Mouse (Mus musculus): ENCODE measurements around the gene Foxn2. TPM values are rescaled to one million over a fixed set of nuclear protein-coding genes. Genes with fewer than 3 reads are reported as not detected.
"Not testable (repeated sequence)": the region's sequence is repeated elsewhere in the genome, so short reads cannot be mapped to it uniquely, and the experiment has no call there.

Foxn2 gene
- polyA plus RNA-seq, 1 experiment from 2014 or later = 10.3 TPM

DNA sequence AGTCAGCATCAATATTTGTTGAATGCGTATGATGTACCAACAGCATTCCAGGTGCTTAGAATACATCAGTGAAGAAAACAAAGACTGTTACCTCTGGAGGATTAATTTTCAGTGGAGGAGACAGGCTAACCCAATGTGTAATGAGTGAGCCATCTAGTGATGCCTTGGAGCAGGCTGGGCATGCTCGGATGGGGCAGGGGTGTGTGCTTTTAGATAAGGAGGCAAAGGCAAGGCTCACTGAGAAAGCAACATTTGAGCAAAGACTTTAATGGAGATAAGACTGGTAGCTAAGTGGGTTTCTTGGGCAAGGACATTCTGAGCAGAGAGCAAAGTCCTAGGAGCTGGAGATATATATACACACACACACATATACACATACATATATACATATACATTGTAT, 9.8 kb upstream of the Foxn2 start:
- no peak overlapping the region for H3K4me3 ChIP-seq
- WGBS = 91% methylated on average over 2 of the region's 2 CpGs
- no peaks in the 10 kb centered on the region for H3K27me3 ChIP-seq (ENCODE audit: insufficient read depth, poor library complexity, severe bottlenecking)
- no peak for DNase-seq (ENCODE audit: low spot score)
- no peaks in the 10 kb centered on the region for H3K4me1 ChIP-seq (replicated peaks)
- H3K27ac ChIP-seq = no peak overlapping the region
- H3K9me3 ChIP-seq = no peaks in the 10 kb centered on the region
- no peaks in the 10 kb centered on the region for H3K36me3 ChIP-seq

DNA sequence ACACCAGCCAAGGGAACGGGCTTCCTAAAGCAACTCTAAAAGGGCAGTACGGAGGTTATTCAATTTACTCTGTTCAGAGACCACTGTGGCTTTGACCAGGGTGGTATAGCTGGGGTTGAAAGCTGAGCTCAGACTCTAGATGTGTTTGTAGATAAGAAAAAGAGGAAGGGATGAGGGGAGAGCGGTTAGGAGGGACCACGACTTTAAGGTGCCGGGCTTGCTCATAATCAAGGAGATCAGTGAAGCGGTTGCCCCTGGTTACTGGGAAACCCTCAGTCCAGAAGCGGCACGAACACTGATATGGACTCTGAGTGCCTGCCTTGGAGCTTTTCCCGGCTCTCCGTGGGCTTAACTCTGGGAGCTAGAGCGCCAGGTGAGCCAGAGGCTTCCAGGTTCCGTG, 9.0 kb upstream of the Foxn2 start:
- H3K27ac ChIP-seq = no peak overlapping the region
- H3K36me3 ChIP-seq = no peaks in the 10 kb centered on the region
- no peak for DNase-seq (ENCODE audit: low spot score)
- WGBS = 92% methylated on average over 12 of the region's 12 CpGs
- H3K27me3 ChIP-seq (ENCODE audit: insufficient read depth, poor library complexity, severe bottlenecking) = no peaks in the 10 kb centered on the region
- no peak overlapping the region for H3K4me3 ChIP-seq
- no peaks in the 10 kb centered on the region for H3K4me1 ChIP-seq (replicated peaks)
- H3K9me3 ChIP-seq = no peaks in the 10 kb centered on the region

DNA sequence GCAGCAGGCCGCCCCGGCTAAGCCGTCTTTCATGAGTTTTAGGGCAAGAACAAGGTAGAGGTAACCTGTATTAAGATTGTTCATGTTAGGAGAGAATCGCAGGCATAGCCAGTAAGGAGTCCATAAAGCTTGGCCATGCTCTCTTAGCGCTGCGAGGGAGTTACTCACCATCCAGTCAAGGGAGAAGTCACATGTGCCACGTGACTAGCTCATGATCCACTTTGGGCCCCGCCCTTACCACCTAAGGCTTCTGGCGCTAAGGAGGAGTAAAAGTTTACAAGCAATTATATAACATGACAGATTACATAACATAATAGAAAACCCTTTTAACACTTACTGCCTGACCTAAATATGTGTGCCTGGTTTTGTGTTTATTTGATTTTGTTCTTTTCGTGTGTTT, 8.5 kb upstream of the Foxn2 start:
- Histone ChIP-seq H3K4me3 (no peak overlapping the region), H3K4me1 (replicated peaks) (no peaks in the 10 kb centered on the region), H3K9me3 (no peaks in the 10 kb centered on the region), H3K36me3 (no peaks in the 10 kb centered on the region), H3K27me3 (ENCODE audit: insufficient read depth, poor library complexity, severe bottlenecking) (no peaks in the 10 kb centered on the region), H3K27ac (no peak overlapping the region)
- WGBS = 86% methylated on average over 10 of the region's 10 CpGs
- no peak for DNase-seq (ENCODE audit: low spot score)

DNA sequence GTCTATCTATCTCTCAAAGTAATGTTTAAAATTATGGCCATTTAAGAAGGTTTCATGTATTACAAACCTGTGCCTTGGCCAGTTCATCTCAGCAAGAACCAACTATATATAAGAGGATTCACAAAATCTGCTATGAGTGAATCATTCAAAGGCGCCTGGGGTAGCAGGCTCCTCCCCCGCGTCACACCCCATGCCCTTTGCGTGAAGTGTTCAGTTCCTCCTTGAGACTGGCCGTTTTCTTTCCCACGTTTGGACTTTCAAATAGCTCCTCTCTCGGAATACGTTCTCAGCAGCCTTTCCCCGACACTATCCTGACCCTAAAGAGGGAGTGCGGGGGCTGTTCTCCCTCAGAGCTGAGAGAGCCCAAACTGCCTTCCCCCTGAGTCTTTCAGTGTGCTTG, 5.2 kb upstream of the Foxn2 start:
- H3K36me3 ChIP-seq = no peaks in the 10 kb centered on the region

DNA sequence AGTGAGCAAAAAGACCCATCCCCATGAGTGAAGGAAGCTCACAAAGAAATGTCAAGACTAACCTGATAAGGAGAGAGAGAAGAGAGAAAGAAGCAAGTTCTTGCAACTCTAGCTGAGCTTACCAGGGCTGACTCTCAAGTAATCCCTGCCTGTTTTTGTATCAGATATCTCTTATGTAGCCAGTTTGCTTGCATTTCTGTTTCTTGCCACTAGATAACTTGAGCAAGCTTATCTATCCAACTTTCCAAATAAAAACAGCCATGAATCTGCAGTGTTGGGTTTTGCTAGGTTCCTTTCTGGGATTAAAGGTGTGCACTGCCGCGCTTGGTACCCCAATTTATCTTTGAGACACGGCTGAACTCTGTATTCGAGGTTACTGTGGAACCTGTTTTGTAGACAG, 4.2 kb upstream of the Foxn2 start:
- Histone ChIP-seq H3K9me3 (no peaks in the 10 kb centered on the region), H3K4me3 (no peak overlapping the region), H3K36me3 (no peaks in the 10 kb centered on the region), H3K27me3 (ENCODE audit: insufficient read depth, poor library complexity, severe bottlenecking) (peaks cover 8% of the 10 kb centered on the region; the same call in 1 of the 2 replicates), H3K4me1 (replicated peaks) (0 out of 2 replicates have a peak, but pooled peaks cover 8% of the 10 kb centered on the region), H3K27ac (no peak overlapping the region)
- 93% methylated on average over 4 of the region's 4 CpGs for WGBS
- DNase-seq (ENCODE audit: low spot score) = no peak

More for the DNA sequence above, 5.2 kb upstream of the Foxn2 start:
- H3K4me1 ChIP-seq (replicated peaks) = 0 out of 2 replicates have a peak, but pooled peaks cover 6% of the 10 kb centered on the region
- no peaks in the 10 kb centered on the region for H3K9me3 ChIP-seq
- H3K27ac ChIP-seq = no peak overlapping the region
- H3K27me3 ChIP-seq (ENCODE audit: insufficient read depth, poor library complexity, severe bottlenecking) = peaks cover 8% of the 10 kb centered on the region; the same call in 1 of the 2 replicates
- DNase-seq (ENCODE audit: low spot score) = no peak
- WGBS = 83% methylated on average over 10 of the region's 10 CpGs
- H3K4me3 ChIP-seq = no peak overlapping the region

DNA sequence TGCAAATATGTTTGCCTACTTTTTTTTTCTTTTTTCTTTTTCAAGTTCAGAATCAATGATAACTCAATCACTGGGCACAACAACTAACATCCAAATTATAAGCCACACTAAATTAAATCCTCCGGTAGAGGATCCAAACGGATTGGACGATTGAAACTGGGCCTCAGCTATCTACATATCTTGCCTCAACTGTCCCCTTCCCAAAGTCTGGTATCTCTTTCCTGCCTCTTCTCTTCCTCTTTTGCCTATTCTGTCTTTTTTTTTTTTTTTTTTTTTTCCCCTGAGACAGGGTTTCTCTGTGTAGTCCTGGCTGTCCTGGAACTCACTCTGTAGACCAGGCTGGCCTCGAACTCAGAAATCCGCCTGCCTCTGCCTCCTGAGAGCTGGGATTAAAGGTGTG, 3.8 kb upstream of the Foxn2 start:
- 94% methylated on average over 5 of the region's 5 CpGs for WGBS
- not testable (repeated sequence) for H3K4me1 ChIP-seq (replicated peaks); H3K27me3 ChIP-seq (ENCODE audit: insufficient read depth, poor library complexity, severe bottlenecking)

DNA sequence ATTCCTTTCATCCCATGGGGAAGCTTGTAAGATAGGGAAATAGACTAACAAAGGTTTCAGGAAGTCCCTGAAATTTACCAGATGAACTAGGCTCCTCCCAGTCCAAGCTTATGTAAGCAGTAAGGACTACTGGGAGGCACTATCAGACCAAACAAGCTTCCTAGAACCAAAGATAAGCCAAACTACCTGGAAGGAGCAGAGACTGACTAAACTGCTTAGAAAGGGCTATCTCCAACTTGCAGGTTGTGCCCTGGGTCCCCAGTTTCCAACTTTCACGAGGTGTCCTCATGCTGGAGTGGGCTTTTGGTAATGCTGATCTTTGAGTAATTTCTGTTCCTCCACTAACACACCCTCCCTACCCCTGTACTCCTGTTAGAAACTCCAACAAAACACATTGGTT, 3.1 kb upstream of the Foxn2 start:
- WGBS = 79% methylated on average over 1 of the region's 1 CpGs
- Histone ChIP-seq H3K4me3 (no peak overlapping the region), H3K27ac (no peak overlapping the region), H3K27me3 (ENCODE audit: insufficient read depth, poor library complexity, severe bottlenecking) (peaks cover 8% of the 10 kb centered on the region; the same call in 1 of the 2 replicates), H3K36me3 (no peaks in the 10 kb centered on the region), H3K9me3 (no peaks in the 10 kb centered on the region), H3K4me1 (replicated peaks) (peaks cover 14% of the 10 kb centered on the region)
- no peak for DNase-seq (ENCODE audit: low spot score)

More for the DNA sequence above, 3.8 kb upstream of the Foxn2 start:
- not testable (repeated sequence) for H3K36me3 ChIP-seq; H3K9me3 ChIP-seq; H3K27ac ChIP-seq; DNase-seq (ENCODE audit: low spot score); H3K4me3 ChIP-seq

DNA sequence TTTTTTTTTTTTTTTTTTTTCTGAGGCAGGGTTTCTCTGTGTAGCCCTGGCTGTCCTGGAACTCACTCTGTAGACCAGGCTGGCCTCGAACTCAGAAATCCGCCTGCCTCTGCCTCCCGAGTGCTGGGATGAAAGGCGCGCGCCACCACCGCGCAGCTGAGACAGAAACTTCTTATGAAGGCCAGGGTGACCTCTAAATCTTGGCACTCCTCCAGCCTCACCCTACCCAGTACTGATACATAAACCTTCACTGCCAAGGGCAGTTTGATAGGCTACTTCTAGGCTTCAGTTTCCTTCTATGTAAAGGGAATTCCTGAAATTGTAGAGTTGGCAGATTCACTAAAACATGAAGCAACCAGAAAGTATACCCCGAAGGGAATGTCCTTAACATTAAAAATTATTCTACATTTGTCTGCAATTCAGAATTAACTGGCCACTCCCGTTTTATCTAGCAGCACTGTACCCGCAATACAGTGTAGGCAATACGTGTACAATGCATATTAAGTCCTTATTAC, 918 bp upstream of the Foxn2 start:
- DNase-seq (ENCODE audit: low spot score) = no peak
- Histone ChIP-seq H3K4me1 (replicated peaks) (peaks cover 23% of the 10 kb centered on the region), H3K4me3 (peak overlapping the region; percentile 81), H3K36me3 (no peaks in the 10 kb centered on the region), H3K27me3 (ENCODE audit: insufficient read depth, poor library complexity, severe bottlenecking) (peaks cover 8% of the 10 kb centered on the region; the same call in 1 of the 2 replicates), H3K9me3 (no peaks in the 10 kb centered on the region), H3K27ac (peak overlapping the region; percentile 97)
- 87% methylated on average over 12 of the region's 12 CpGs for WGBS

DNA sequence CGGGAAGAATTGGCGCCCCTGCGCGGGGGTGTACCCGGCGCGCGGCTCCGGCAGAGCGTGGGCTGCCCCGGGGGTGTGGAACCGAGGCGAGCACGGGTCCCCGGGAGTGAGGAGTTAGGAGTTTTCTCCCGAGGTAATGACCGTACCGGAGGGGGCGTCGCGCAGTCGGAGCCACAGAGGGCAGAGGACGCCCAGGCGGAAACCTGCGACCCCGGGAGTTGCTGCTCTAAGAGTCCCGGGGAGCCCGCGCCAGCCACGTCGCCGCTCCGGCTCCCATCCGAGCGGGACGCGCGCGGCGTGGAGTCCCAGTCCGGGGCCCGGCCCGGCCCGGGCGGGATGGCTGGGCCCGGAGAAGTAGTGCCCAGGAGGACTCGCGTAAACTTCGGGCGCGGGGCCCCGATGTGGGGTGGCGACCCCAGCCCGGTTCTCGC, 505 bp downstream of the Foxn2 start:
- peaks cover 8% of the 10 kb centered on the region; the same call in 1 of the 2 replicates for H3K27me3 ChIP-seq (ENCODE audit: insufficient read depth, poor library complexity, severe bottlenecking)
- no peak for DNase-seq (ENCODE audit: low spot score)
- H3K4me3 ChIP-seq = peak overlapping the region; percentile 81
- H3K27ac ChIP-seq = peak overlapping the region; percentile 97
- H3K36me3 ChIP-seq = no peaks in the 10 kb centered on the region
- peaks cover 23% of the 10 kb centered on the region for H3K4me1 ChIP-seq (replicated peaks)
- H3K9me3 ChIP-seq = no peaks in the 10 kb centered on the region
- under 1% methylated on average over 55 of the region's 55 CpGs for WGBS

DNA sequence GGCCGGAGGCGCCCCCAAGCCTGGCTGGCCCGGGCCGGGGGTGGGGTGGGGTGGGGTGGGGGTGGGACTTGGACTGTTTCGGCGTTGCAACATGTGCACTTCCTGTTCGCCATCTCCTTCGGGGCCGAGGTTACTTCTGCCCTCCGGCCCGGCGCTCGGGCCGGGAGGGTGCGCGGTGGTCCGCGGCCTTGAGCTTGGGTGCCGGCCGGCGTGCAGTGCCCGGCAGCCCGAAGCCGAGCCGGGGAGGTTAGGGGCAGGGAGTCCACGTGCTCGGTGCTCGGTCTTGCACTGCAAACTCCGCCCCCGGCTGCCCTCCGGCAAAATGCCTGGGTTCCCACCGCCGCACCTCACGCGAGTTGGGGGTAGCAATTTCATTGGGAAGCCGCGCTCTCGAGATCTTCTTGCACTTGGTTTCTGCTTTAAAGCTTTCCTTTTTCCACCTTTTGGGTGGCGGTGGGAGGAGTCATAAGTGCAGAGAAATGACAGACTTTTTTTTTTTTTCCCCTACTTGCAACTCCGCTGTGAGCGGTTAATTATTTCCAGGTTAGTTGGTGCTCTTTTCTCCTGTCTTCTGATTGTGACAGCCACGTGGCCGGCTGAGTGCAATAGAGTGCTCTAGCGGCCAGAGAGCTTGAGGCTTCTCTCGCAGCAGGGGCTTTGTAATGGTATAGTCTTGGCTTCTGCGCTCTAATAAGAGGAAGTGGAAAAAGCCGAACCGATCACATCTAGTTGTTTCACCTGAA, 1.1 kb downstream of the Foxn2 start:
- under 1% methylated on average over 48 of the region's 48 CpGs for WGBS
- no peaks in the 10 kb centered on the region for H3K36me3 ChIP-seq
- peaks cover 23% of the 10 kb centered on the region for H3K4me1 ChIP-seq (replicated peaks)
- H3K9me3 ChIP-seq = no peaks in the 10 kb centered on the region
- peak overlapping the region; percentile 81 for H3K4me3 ChIP-seq
- peak overlapping the region; percentile 97 for H3K27ac ChIP-seq
- DNase-seq (ENCODE audit: low spot score) = peak; percentile 83
- H3K27me3 ChIP-seq (ENCODE audit: insufficient read depth, poor library complexity, severe bottlenecking) = peaks cover 8% of the 10 kb centered on the region; the same call in 1 of the 2 replicates

DNA sequence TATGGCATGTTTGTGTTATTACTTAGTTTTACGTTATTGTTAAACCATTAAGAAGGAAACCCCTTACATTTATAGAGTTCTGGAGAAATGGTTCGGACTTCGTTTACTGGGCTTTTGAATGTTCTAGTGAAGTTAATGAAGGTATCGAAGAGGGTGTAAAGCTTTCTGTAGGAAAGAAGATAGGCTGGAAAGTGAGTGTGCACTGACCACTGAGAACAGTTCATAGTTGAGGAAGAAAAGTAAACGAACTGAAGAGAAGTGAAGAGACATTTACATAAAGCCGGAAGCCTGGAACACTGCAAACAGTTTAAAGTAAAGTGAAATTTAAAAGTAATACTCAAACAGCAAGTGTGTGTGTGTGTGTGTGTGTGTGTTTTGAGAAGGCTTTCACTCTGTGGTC, 2.1 kb downstream of the Foxn2 start:
- Histone ChIP-seq H3K27me3 (ENCODE audit: insufficient read depth, poor library complexity, severe bottlenecking) (peaks cover 8% of the 10 kb centered on the region; the same call in 1 of the 2 replicates), H3K4me3 (peak overlapping the region; percentile 20; the same call in 1 of the 2 replicates), H3K27ac (no peak overlapping the region), H3K9me3 (no peaks in the 10 kb centered on the region), H3K36me3 (no peaks in the 10 kb centered on the region), H3K4me1 (replicated peaks) (peaks cover 23% of the 10 kb centered on the region)
- DNase-seq (ENCODE audit: low spot score) = no peak
- 87% methylated on average over 6 of the region's 6 CpGs for WGBS

DNA sequence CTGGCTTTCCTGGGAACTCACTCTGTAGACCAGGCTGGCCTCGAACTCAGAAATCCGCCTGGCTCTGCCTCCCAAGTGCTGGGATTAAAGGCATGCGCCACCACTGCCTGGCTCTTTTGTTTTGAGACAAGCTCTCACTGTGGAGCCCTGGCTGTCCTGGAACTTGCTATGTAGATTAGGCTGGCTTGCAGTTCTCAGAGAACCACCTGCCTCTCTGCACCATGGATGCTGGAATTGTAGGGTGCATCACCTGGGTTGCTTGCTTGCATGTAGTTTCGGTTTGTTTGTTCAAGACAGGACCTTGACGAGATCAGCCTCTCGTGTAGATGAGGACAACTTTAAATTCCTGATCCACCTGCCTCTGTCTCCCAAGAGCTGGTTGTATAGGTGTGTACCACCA, 2.7 kb downstream of the Foxn2 start:
- Histone ChIP-seq H3K4me3 (no peak overlapping the region), H3K36me3 (no peaks in the 10 kb centered on the region), H3K27me3 (ENCODE audit: insufficient read depth, poor library complexity, severe bottlenecking) (peaks cover 8% of the 10 kb centered on the region; the same call in 1 of the 2 replicates), H3K4me1 (replicated peaks) (peaks cover 23% of the 10 kb centered on the region), H3K27ac (no peak overlapping the region), H3K9me3 (no peaks in the 10 kb centered on the region)
- no peak for DNase-seq (ENCODE audit: low spot score)
- 91% methylated on average over 6 of the region's 6 CpGs for WGBS

DNA sequence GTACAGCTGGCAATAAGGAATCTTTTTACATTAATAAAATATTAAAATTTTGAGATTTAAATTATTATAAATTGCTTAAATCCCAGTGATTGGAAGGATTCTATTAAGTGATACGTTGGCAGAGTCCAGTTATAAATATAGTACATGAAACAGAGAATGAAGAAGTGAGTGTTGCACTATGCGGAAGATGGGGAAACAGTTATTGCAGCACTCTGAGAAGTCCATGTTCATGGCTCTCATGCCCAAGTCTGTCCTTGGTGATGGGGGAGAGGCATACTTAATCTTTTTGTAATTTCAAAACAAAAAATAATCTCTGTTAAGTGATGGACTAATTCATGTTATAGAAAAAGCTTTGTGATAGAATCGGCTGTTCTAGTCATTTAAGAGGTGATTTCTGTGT, 17.6 kb downstream of the Foxn2 start:
- peaks cover 9% of the 10 kb centered on the region for H3K36me3 ChIP-seq
- no peak for DNase-seq (ENCODE audit: low spot score)
- H3K27ac ChIP-seq = no peak overlapping the region
- WGBS = 96% methylated on average over 3 of the region's 3 CpGs
- H3K27me3 ChIP-seq (ENCODE audit: insufficient read depth, poor library complexity, severe bottlenecking) = no peaks in the 10 kb centered on the region
- H3K4me3 ChIP-seq = no peak overlapping the region
- H3K9me3 ChIP-seq = no peaks in the 10 kb centered on the region
- no peaks in the 10 kb centered on the region for H3K4me1 ChIP-seq (replicated peaks)
